Mouse (Mus musculus) liver, postnatal 0 days (tissue): ENCODE results near the gene Vps39.

ENCODE experiments used
- CTCF ChIP-seq: sonication (generic); IDR thresholded peaks from 2 replicates; pipeline ENCODE4 v1.5.1; 2016; ENCODE audit warnings: antibody characterized with exemption, low read depth
- EP300 ChIP-seq: IDR thresholded peaks from 2 replicates; pipeline ENCODE4 v1.6.1; 2016; ENCODE audit warnings: antibody characterized with exemption, low read depth, mild to moderate bottlenecking

DNA sequence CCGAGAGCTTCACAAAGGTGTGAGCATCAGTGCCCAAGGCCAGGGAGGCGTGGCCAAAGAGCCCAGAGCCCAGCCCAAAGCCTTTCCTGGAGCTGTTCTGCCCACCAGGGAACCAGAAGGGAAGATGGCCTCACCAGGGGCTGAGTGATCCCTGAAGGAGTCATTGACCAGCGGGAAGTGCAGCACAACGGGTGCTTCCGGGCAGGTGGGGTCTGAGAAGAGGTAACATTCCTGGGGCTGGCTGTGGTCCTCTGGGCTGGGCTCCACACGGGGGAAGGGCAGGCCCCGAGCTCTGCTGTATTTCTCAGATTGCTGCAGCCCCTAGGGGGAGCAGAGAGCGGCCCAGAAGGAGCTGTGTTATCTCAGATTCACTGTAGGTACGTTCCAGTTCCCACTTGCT is 84.3 kb downstream of the Vps39 start:
- TF ChIP-seq EP300 (no peak), CTCF (peak; percentile 31)
